Mouse (Mus musculus) olfactory bulb, adult 2 months (tissue): ENCODE results near the gene Vamp2.

ENCODE experiments used
- CTCF ChIP-seq: fragments of 200-500 bp; IDR thresholded peaks from 2 replicates; pipeline ENCODE4 v1.5.1; 2012; ENCODE audit warnings: low read depth, mild to moderate bottlenecking, low read length, moderate library complexity; ENCODE audit not compliant: insufficient read depth
- POLR2A ChIP-seq: fragments of 200-500 bp; IDR thresholded peaks from 2 replicates; pipeline ENCODE4 v1.6.1; 2012; ENCODE audit warnings: mild to moderate bottlenecking, low read depth, low read length, moderate library complexity; ENCODE audit not compliant: insufficient read depth

GRCm38 (mm10) chr11:69073065-69073888 lies 15.0 kb upstream of the Vamp2 start:
- no peak for TF ChIP-seq CTCF
- no peak for TF ChIP-seq POLR2A
